Mouse (Mus musculus): ENCODE data around the gene Rnasel.
A peak's percentile ranks its signal among the peaks of the same experiment; 100 is the strongest.
"Not testable (repeated sequence)": the region's sequence is repeated elsewhere in the genome, so short reads cannot be mapped to it uniquely, and the experiment has no call there.

The Rnasel gene

GRCm38 (mm10) chr1:153737101-153738085 is 11.8 kb upstream of the Rnasel start:
- DNase-seq (ENCODE audit: low spot score in 2 of 2): no peak

GRCm38 (mm10) chr1:153739437-153740015 is 9.7 kb upstream of the Rnasel start:
- DNase-seq (ENCODE audit: low spot score in 2 of 2): no peak

DNA sequence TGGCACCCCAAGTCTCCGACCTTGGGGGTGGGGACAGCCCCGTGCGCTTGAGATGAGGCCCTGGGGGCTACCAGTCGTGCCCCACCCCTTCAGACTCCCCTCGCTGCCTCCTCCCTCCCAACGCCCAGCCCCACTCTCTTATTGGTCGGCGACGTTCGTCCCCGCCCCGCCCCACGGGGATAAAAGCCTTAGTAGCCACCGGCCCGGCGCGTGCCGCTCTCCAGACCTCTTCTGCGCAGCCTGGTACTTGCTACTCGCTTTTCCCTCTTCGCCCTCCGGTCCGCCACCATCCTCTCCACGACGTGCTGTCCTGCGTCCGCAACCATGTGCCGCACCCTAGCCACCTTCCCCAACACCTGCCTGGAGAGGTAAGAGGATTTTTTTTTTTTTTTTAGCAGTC is 9.1 kb upstream of the Rnasel start, which contains the start of gene Rgs16:
Rgs16 (plus strand) TSS at position 205 of the 400 bp plus-strand sequence.
- no peak for DNase-seq (ENCODE audit: low spot score in 2 of 2)

GRCm38 (mm10) chr1:153740775-153741400 is 8.3 kb upstream of the Rnasel start:
- DNase-seq (ENCODE audit: low spot score in 2 of 2): no peak

DNA sequence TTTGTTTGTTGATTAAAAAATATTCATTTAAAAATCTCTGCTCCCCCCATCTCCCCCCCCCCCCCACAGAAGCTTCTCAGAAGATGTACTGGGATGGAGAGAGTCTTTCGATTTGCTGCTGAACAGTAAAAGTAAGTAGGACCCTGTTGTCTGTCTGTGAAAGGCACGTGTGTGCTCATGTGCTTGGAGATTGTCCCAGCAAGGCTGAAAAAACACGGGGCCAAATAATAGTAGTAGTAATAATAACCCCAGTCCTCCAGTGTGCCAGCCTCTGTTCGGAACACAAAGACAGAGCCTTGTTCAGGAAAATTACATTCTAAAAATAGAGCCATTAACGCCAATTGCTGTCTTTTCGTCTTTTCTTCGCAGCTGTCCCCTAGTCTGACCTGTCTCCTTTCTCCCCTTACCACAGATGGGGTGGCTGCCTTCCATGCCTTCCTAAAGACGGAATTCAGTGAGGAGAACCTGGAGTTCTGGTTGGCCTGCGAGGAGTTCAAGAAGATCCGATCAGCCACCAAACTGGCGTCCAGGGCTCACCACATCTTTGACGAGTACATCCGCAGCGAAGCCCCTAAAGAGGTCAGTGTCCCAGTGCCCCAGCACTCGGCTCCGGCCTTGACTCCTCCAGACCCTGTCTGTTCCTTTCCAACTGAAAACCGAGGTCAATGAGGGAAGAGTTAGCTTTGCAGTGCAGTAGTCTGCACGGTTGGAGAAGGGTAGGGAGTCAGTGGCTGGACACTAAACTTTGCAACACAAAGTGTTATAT is 7.5 kb upstream of the Rnasel start:
- DNase-seq (ENCODE audit: low spot score in 2 of 2): no peak

DNA sequence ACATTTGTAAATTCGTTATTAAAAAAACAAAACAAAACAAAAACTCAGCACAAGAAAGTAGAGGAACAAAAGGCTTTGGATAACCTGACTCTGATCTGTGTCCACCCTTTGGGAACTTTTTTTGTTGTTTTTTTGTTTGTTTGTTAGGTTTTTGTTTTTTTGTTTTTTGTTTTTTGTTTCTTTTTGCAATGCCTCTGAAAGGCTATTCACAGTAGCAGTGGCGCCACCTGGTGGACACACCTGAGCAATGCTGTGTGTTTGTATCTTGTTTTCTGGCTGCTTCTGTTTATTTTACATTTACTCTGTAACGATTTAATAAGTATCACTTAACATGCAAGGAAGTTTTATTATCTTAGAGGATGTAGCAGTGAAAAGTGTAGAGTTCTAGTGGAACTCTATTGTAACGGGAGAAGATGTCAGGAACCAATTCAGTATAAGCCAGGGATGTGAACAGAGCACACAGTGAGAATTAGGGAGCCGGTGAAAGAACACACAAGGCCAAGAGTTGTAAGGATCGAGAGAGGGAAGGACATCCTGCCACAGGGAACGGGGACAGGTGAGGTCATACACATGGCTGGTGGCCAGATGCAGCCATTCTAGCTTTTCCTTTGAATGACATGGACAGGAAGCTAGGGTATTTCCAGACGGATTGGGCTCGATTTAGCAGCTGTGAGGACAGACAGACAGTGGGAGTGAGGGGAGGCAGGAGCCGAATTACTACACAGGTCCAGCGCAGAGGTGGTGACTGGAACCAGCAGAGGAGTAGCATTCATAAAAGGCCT is 6.7 kb upstream of the Rnasel start:
- DNase-seq (ENCODE audit: low spot score in 2 of 2): peak in 1 of 2 experiments; percentile 82

GRCm38 (mm10) chr1:153746119-153746670 is 3.0 kb upstream of the Rnasel start:
- no peak for DNase-seq (ENCODE audit: low spot score in 2 of 2)

- DNase-seq (ENCODE audit: low spot score in 2 of 2): peak in 1 of 2 experiments; percentile 75
These were observed 2.5 kb upstream of the Rnasel start for GRCm38 (mm10) chr1:153746728-153747127.

- DNase-seq (ENCODE audit: low spot score in 2 of 2): no peak
These were observed 1.2 kb upstream of the Rnasel start for GRCm38 (mm10) chr1:153747861-153748530.

DNA sequence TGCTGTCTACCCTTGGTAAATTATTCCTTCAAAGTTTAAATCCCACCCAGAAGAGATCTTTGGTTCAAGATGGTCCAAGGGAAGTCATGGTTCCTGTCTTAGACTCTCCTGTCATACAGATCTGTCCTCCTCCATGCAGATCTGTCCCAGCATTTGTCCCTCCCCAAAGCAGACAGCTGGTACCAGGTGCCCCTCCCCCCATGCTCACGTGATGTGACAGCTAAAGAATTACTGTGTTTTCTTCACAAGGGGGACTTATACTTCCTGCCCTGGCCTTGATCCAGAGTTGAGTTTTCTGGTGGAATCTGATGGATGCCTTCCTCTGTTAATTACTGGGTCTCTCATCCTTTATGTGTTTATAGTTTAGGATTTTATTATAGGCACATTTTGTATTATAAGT is 677 bp upstream of the Rnasel start:
- DNase-seq (ENCODE audit: low spot score in 2 of 2): no peak

- no peak for DNase-seq (ENCODE audit: low spot score in 2 of 2)
These were observed 828 bp downstream of the Rnasel start for GRCm38 (mm10) chr1:153750054-153750453.

DNA sequence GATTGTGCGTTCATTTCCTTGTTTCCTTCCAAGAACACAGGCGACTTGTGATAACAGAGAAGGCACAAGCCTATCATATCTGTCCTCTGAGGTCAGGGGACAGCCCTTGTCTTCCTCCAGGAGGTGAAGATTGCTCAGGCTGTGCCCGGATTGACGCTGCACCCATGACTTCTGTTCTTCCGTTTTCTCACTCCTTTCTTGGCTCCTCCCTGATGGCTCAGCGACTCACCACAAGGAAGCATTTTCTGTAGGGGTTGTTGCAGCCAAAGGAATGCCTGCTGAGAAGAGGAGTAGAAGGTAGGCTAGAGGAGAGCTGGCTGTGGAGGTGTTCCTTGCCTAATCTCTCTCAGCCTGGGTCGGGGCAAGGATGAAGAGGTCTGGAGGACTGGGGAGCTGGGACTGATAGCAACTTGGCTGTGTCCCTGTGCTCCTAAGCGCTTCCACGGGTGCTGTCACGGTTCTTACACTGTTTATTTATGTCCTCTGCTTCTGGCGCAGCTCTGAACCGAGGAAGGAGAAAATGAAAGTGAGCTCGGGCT is 2.6 kb downstream of the Rnasel start:
- DNase-seq (ENCODE audit: low spot score in 2 of 2): no peak

DNA sequence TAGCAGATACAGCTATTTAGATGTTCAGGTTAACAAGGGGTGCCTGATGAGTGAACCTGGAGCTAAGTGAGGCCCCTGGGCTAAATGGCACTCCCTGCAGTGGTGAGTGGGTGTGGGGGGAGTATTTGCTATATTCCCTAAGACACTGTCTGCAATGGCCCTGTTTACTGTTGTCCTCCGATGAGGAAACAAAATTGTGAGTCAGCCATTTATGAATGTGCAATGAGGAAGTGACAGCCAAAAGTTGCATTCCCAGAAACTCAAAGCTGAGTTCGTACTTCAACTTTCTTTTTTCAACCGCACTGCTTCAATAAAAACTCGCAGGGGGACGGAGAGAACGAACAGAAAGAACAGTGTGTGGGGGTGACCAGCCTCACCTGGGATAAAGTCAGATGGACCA is 3.3 kb downstream of the Rnasel start:
- no peak for DNase-seq (ENCODE audit: low spot score in 2 of 2)

DNA sequence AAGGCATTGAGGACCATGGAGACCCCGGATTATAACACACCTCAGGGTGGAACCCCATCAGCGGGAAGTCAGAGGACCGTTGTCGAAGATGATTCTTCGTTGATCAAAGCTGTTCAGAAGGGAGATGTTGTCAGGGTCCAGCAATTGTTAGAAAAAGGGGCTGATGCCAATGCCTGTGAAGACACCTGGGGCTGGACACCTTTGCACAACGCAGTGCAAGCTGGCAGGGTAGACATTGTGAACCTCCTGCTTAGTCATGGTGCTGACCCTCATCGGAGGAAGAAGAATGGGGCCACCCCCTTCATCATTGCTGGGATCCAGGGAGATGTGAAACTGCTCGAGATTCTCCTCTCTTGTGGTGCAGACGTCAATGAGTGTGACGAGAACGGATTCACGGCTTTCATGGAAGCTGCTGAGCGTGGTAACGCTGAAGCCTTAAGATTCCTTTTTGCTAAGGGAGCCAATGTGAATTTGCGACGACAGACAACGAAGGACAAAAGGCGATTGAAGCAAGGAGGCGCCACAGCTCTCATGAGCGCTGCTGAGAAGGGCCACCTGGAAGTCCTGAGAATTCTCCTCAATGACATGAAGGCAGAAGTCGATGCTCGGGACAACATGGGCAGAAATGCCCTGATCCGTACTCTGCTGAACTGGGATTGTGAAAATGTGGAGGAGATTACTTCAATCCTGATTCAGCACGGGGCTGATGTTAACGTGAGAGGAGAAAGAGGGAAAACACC is 4.7 kb downstream of the Rnasel start:
- no peak for DNase-seq (ENCODE audit: low spot score in 2 of 2)

GRCm38 (mm10) chr1:153764136-153764535 is 14.9 kb downstream of the Rnasel start:
- DNase-seq (ENCODE audit: low spot score in 2 of 2): no peak

DNA sequence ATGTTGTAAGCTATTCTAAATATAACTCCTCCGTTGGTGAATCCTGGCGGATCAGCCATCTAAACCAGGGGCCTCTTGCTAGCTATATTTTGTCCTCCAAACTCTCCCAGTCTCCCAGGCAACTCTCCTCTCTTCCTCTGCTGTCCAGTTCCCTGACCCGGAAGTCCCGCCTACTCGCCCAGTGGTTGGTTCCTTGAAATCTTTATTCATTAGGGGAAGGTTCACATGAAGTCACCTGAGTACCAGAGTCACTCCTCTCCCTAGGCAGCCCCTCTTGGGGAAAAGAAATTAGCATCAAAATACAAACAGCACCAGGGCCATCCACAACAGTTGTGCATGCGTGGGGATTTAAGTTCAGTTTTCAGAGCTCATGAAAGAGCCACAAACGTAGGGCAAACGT is 17.1 kb downstream of the Rnasel start:
- no peak for DNase-seq (ENCODE audit: low spot score in 2 of 2)

- no peak for DNase-seq (ENCODE audit: low spot score in 2 of 2)
These were observed 18.1 kb downstream of the Rnasel start for GRCm38 (mm10) chr1:153767281-153767680.

DNA sequence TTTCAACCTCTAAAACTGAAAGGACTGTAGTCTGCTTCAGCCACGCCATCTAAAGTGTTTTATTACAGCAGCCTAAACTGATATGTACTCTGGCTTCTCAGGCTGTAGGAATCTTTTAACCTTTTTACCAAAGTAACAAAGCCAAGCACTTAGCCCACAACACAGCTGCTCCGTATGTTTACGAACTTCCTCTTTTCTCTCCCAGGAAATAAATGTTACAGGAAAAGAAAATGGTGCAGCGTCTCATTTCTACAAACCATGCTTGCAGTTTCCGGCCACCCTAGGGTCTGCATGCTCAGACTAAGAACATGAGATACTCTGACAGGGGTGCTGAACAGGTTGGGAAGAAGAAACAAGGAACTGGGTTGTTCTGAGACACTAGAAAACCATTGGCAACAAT is 19.2 kb downstream of the Rnasel start:
- DNase-seq (ENCODE audit: low spot score in 2 of 2): no peak

DNA sequence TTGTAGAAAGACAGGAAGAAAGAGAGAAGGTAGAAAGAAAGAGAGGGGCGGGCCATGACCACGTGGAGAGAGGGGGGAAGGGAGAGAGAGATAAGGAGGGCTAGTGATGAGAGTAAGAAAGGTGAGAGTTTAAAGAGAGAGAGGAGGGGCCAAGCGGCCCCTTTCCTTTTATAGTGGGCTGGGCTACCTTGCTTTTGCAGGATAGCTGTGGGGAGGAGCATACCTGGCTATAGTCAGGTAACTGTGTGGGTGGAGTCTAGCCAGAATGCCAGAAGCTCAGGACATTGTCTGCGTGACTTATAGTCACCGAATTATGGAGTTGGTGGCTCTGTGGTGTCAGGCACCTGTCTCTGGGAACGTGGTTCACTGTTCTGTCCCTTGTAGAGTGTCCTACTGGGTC is 20.3 kb downstream of the Rnasel start:
- not testable (repeated sequence) for DNase-seq (ENCODE audit: low spot score in 2 of 2)

Data from left cerebral cortex, adult 9 months (tissue).